ENCODE assay signal across 16 mouse cellular contexts in genomic region chr19:53221186-53221585, GRCm38 (mm10).
"Had no signal": no experiment of that assay in that cellular context is flagged by ENCODE, and none has a peak within 500 bp of the region (broad histone marks: within the 10 kb centered on the region; RNA-seq: fewer than 3 reads in every experiment).

No protein-coding gene starts in this region.

- ATAC-seq: hindbrain, postnatal 0 days; intestine, embryonic 16.5 days; liver, embryonic 12.5 days had no signal

- DNase-seq: gastrocnemius, postnatal 14 days; gastrocnemius, postnatal 36 days; heart, adult 18-20 months; heart, postnatal 10 days; heart, postnatal 36 days; kidney, adult 11 months; kidney, adult 2 months; kidney, adult 9 months; kidney, postnatal 14 days; kidney, postnatal 36 days; layer of hippocampus, adult 9-11 months; layer of hippocampus, postnatal 36 days; left cerebral cortex, postnatal 4 days had no signal
